Comparison of ENCODE assay signal across 15 mouse cellular contexts in genomic region chr13:29786984-29787383, GRCm38 (mm10).
"Had no signal": no experiment of that assay in that cellular context is flagged by ENCODE, and none has a peak within 500 bp of the region (broad histone marks: within the 10 kb centered on the region; RNA-seq: fewer than 3 reads in every experiment).

No protein-coding gene starts in this region.

- H3K9me3 ChIP-seq: midbrain, embryonic 10.5 days; midbrain, embryonic 12.5 days; neural tube, embryonic 12.5 days; stomach, embryonic 15.5 days had no signal

- DNase-seq: lung, adult 18-20 months; lung, embryonic 14.5 days; lung, postnatal 10 days; lung, postnatal 4 days; midbrain, embryonic 14.5 days; right cerebral cortex, postnatal 14 days; thymus, adult 2 months; thymus, postnatal 25 days; thymus, postnatal 4 days had no signal

- H3K4me3 ChIP-seq: midbrain, embryonic 10.5 days; midbrain, embryonic 12.5 days; neural tube, embryonic 12.5 days; stomach, embryonic 15.5 days had no signal

- ATAC-seq: midbrain, embryonic 16.5 days had no signal

- H3K4me2 ChIP-seq: lung, embryonic 14.5 days; midbrain, embryonic 12.5 days; neural tube, embryonic 12.5 days; stomach, embryonic 15.5 days had no signal

- H3K27me3 ChIP-seq: midbrain, embryonic 12.5 days; neural tube, embryonic 12.5 days; stomach, embryonic 15.5 days had no signal

- H3K9ac ChIP-seq: lung, embryonic 14.5 days; midbrain, embryonic 12.5 days; neural tube, embryonic 12.5 days; stomach, embryonic 15.5 days had no signal

- H3K36me3 ChIP-seq: midbrain, embryonic 10.5 days; midbrain, embryonic 12.5 days; neural tube, embryonic 12.5 days; stomach, embryonic 15.5 days had no signal

- H3K27ac ChIP-seq: midbrain, embryonic 10.5 days; midbrain, embryonic 12.5 days; neural tube, embryonic 12.5 days; stomach, embryonic 15.5 days; stomach, postnatal 0 days had no signal

- H3K4me1 ChIP-seq: midbrain, embryonic 10.5 days; midbrain, embryonic 12.5 days; neural tube, embryonic 12.5 days; stomach, embryonic 15.5 days had no signal
